Mouse (Mus musculus) testis, adult 2 months (tissue): Measurements from ENCODE around the gene Tnfaip1. TPM values are rescaled to one million over a fixed set of nuclear protein-coding genes. Genes with fewer than 3 reads are reported as not detected.
"Not testable (repeated sequence)": the region's sequence is repeated elsewhere in the genome, so short reads cannot be mapped to it uniquely, and the experiment has no call there.

ENCODE experiments used
- H3K27ac ChIP-seq: fragments of 200-500 bp; 2 replicates; pipeline ENCODE4 v1.5.1; 2012; ENCODE audit warnings: low read depth, low read length; ENCODE audit not compliant: control insufficient read depth, insufficient read depth
- H3K27me3 ChIP-seq: fragments of 200-500 bp; 2 replicates; pipeline ENCODE4 v1.6.1; 2012; ENCODE audit warnings: mild to moderate bottlenecking, low read length, moderate library complexity; ENCODE audit not compliant: control insufficient read depth, insufficient read depth
- H3K36me3 ChIP-seq: fragments of 200-500 bp; 2 replicates; pipeline ENCODE4 v1.6.1; 2012; ENCODE audit warnings: mild to moderate bottlenecking, low read length; ENCODE audit not compliant: control insufficient read depth, insufficient read depth
- H3K4me1 ChIP-seq: fragments of 200-500 bp; 2 replicates; pipeline ENCODE4 v1.6.1; 2012; ENCODE audit warnings: low read length; ENCODE audit not compliant: control insufficient read depth, insufficient read depth
- H3K4me3 ChIP-seq: fragments of 200-500 bp; 2 replicates; pipeline ENCODE4 v1.5.1; 2012; ENCODE audit warnings: low read depth, mild to moderate bottlenecking, low read length, moderate library complexity, mixed read lengths; ENCODE audit not compliant: control insufficient read depth
- CTCF ChIP-seq: fragments of 200-500 bp; IDR thresholded peaks from 2 replicates; pipeline ENCODE4 v1.5.1; 2012; ENCODE audit warnings: low read depth, mild to moderate bottlenecking, inconsistent platforms, low read length, moderate library complexity; ENCODE audit not compliant: control insufficient read depth, insufficient read depth, insufficient replicate concordance
- POLR2A ChIP-seq: fragments of 200-500 bp; IDR thresholded peaks from 2 replicates; pipeline ENCODE4 v1.6.1; 2012; ENCODE audit warnings: low read depth, mild to moderate bottlenecking, inconsistent platforms, low read length, moderate library complexity; ENCODE audit not compliant: control insufficient read depth
- polyA plus RNA-seq: library from polyadenylated mRNA; depleted of rRNA; stranded (reverse); fragments of >200 nt; gene quantifications from 2 replicates; pipeline ENCODE4 v1.2.3, GENCODE M21; 2012

Tnfaip1 gene
- polyA plus RNA-seq, 1 experiment, result 9.8 TPM

GRCm38 (mm10) chr11:78535376-78536079 is 604 bp downstream of the Tnfaip1 start:
- H3K27me3 ChIP-seq, result no peaks in the 10 kb centered on the region
- H3K27ac ChIP-seq, result peak overlapping the region; percentile 55
- peaks cover 3% of the 10 kb centered on the region for H3K36me3 ChIP-seq
- peaks cover 2% of the 10 kb centered on the region for H3K4me1 ChIP-seq
- TF ChIP-seq POLR2A, result no peak
- no peak for TF ChIP-seq CTCF
- H3K4me3 ChIP-seq, result peak overlapping the region; percentile 100

- Histone ChIP-seq H3K4me3 (no peak overlapping the region), H3K27ac (no peak overlapping the region), H3K27me3 (no peaks in the 10 kb centered on the region), H3K4me1 (peaks cover 2% of the 10 kb centered on the region), H3K36me3 (peaks cover 2% of the 10 kb centered on the region; the same call in 1 of the 2 replicates)
- TF ChIP-seq CTCF (no peak), POLR2A (no peak)
Observed at GRCm38 (mm10) chr11:78534516-78534915, 1.6 kb downstream of the Tnfaip1 start.

- H3K27ac ChIP-seq, H3K4me3 ChIP-seq, H3K27me3 ChIP-seq, H3K4me1 ChIP-seq, H3K36me3 ChIP-seq: not testable (repeated sequence)
Observed at GRCm38 (mm10) chr11:78531515-78531914, 4.6 kb downstream of the Tnfaip1 start.

GRCm38 (mm10) chr11:78531046-78531445 is 5.1 kb downstream of the Tnfaip1 start:
- Histone ChIP-seq H3K36me3 (no peaks in the 10 kb centered on the region), H3K27me3 (no peaks in the 10 kb centered on the region), H3K27ac (no peak overlapping the region), H3K4me3 (no peak overlapping the region), H3K4me1 (no peaks in the 10 kb centered on the region)
- TF ChIP-seq POLR2A (no peak), CTCF (no peak)

- no peaks in the 10 kb centered on the region; the same call in 1 of the 2 replicates for H3K36me3 ChIP-seq
- no peaks in the 10 kb centered on the region for H3K27me3 ChIP-seq
Observed at GRCm38 (mm10) chr11:78530001-78530400, 6.1 kb downstream of the Tnfaip1 start.

GRCm38 (mm10) chr11:78528714-78529113 is 7.4 kb downstream of the Tnfaip1 start:
- Histone ChIP-seq H3K4me1 (no peaks in the 10 kb centered on the region), H3K4me3 (no peak overlapping the region), H3K36me3 (no peaks in the 10 kb centered on the region; the same call in 1 of the 2 replicates), H3K27ac (no peak overlapping the region), H3K27me3 (no peaks in the 10 kb centered on the region)
- TF ChIP-seq CTCF, result no peak
- TF ChIP-seq POLR2A, result no peak

More at GRCm38 (mm10) chr11:78530001-78530400, 6.1 kb downstream of the Tnfaip1 start:
- no peak for TF ChIP-seq POLR2A
- TF ChIP-seq CTCF, result no peak
- Histone ChIP-seq H3K4me3 (no peak overlapping the region), H3K27ac (no peak overlapping the region), H3K4me1 (no peaks in the 10 kb centered on the region)

- no peaks in the 10 kb centered on the region for H3K27me3 ChIP-seq
- H3K4me1 ChIP-seq, result peaks cover 2% of the 10 kb centered on the region; the same call in 1 of the 2 replicates
- TF ChIP-seq CTCF (no peak), POLR2A (no peak)
- peaks cover 5% of the 10 kb centered on the region; the same call in 1 of the 2 replicates for H3K36me3 ChIP-seq
- H3K4me3 ChIP-seq, result no peak overlapping the region
- no peak overlapping the region for H3K27ac ChIP-seq
Observed at GRCm38 (mm10) chr11:78524838-78525237, 11.3 kb downstream of the Tnfaip1 start.
